Mouse (Mus musculus) Patski (cell line): ENCODE results near the gene Acer1. TPM values are rescaled to one million over a fixed set of nuclear protein-coding genes. Genes with fewer than 3 reads are reported as not detected.

Experiments
- ATAC-seq: fragments of 100-300 bp; one replicate; pipeline ENCODE4 v1.8.0; 2021
- CTCF ChIA-PET: fragments of 350-600 bp; sonication (Branson Sonifier 250); formaldehyde crosslinking; loops from one replicate; lab custom pipeline; 2022; ENCODE audit warnings: inconsistent platforms; lab: Charles Lee
- POLR2A ChIA-PET: fragments of 350-600 bp; sonication (Branson Sonifier 250); formaldehyde crosslinking; loops from one replicate; lab custom pipeline; 2022; ENCODE audit warnings: antibody characterized with exemption, inconsistent platforms; lab: Charles Lee
- DNase-seq: peaks from one replicate; pipeline ENCODE4 v3.0.0-alpha.2; 2011; ENCODE audit warnings: low read depth, low spot score
- H3K27me3 ChIP-seq: fragments of 371-371 bp; one replicate; pipeline ENCODE4 v1.5.1; 2021
- CTCF ChIP-seq: fragments of 100-300 bp; IDR thresholded peaks from one replicate; pipeline ENCODE4 v1.5.1; 2021
- in situ Hi-C: fragments of 300-500 bp; cut with MboI; formaldehyde crosslinking; loops from 3 replicates; pipeline ENCODE4 v1.11.1; 2018; ENCODE audit warnings: low pct_unique_long_range_greater_than_20kb, mixed read lengths
- polyA plus RNA-seq: library from polyadenylated mRNA; unstranded; gene quantifications from one replicate; pipeline ENCODE4 v1.2.3, GENCODE M21; 2021

Acer1 gene
- polyA plus RNA-seq, 1 experiment from 2014 or later: not detected

- in situ Hi-C loops: loop anchor here (10.0 kb wide), 1 partner anchor 345 kb away; no protein-coding TSS in a partner anchor
- POLR2A ChIA-PET: interaction anchor here (0.5 to 1.4 kb wide), 3 partner anchors 10 to 61 kb away, joined by 3 read pairs; no protein-coding TSS in a partner anchor
- ATAC-seq (peak; percentile 90), DNase-seq (no peak)
- no peaks in the 10 kb centered on the region for H3K27me3 ChIP-seq
- no peak for TF ChIP-seq CTCF
- CTCF ChIA-PET: interaction anchor here (1.0 to 2.4 kb wide), 3 partner anchors 14 to 179 kb away, joined by 3 to 10 read pairs (median 3); no protein-coding TSS in a partner anchor
Observed at GRCm38 (mm10) chr17:56989467-56990114, 7.7 kb upstream of the Acer1 start.

GRCm38 (mm10) chr17:56988921-56989430 lies 7.0 kb upstream of the Acer1 start:
- ATAC-seq: no peak
- CTCF ChIA-PET: interaction anchor here (1.0 to 2.4 kb wide), 3 partner anchors 14 to 178 kb away, joined by 3 to 10 read pairs (median 3); no protein-coding TSS in a partner anchor
- H3K27me3 ChIP-seq: no peaks in the 10 kb centered on the region

GRCm38 (mm10) chr17:56988441-56988840 lies 6.5 kb upstream of the Acer1 start:
- DNase-seq (no peak), ATAC-seq (no peak)
- POLR2A ChIA-PET: interaction anchor here (0.6 kb wide), 1 partner anchor 22 kb away, joined by 4 read pairs; no protein-coding TSS in a partner anchor
- in situ Hi-C loops: no loop called here
- no peak for TF ChIP-seq CTCF
- H3K27me3 ChIP-seq: no peaks in the 10 kb centered on the region
- CTCF ChIA-PET: no interaction called here

More at GRCm38 (mm10) chr17:56988921-56989430, 7.0 kb upstream of the Acer1 start:
- in situ Hi-C loops: no loop called here
- no peak for TF ChIP-seq CTCF
- no peak for DNase-seq
- POLR2A ChIA-PET: interaction anchor here (0.5 to 0.6 kb wide), 2 partner anchors 22 to 62 kb away, joined by 3 to 4 read pairs; no protein-coding TSS in a partner anchor

- CTCF ChIA-PET: interaction anchor here (1.4 kb wide), 1 partner anchor 11 kb away, joined by 3 read pairs; no protein-coding TSS in a partner anchor
- DNase-seq (no peak), ATAC-seq (no peak)
- H3K27me3 ChIP-seq: no peaks in the 10 kb centered on the region
- TF ChIP-seq CTCF: no peak
- POLR2A ChIA-PET: no interaction called here
- in situ Hi-C loops: no loop called here
Observed at GRCm38 (mm10) chr17:56986105-56986805, 4.3 kb upstream of the Acer1 start.

DNA sequence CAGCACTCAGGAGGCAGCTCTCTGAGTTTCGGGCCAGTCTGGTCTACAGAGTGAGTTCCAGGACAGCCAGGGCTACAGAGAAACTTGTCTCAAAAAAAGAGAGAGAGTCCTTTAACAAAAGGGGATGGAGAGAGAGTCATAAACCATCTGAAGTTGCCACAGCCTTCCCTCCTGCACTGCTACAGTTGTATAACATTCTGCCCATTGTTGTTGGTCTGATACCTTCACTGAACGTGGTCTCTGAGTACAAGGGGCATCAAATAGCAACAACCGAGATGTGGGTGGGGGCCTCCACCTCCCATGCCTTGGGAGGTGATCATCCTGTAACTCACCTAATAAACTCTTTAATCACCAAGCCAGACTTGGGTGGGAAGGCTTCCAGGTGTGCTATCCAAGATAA lies 3.7 kb upstream of the Acer1 start:
- in situ Hi-C loops: no loop called here
- CTCF ChIA-PET: no interaction called here
- H3K27me3 ChIP-seq: no peaks in the 10 kb centered on the region
- ATAC-seq (no peak), DNase-seq (no peak)
- no peak for TF ChIP-seq CTCF
- POLR2A ChIA-PET: no interaction called here

DNA sequence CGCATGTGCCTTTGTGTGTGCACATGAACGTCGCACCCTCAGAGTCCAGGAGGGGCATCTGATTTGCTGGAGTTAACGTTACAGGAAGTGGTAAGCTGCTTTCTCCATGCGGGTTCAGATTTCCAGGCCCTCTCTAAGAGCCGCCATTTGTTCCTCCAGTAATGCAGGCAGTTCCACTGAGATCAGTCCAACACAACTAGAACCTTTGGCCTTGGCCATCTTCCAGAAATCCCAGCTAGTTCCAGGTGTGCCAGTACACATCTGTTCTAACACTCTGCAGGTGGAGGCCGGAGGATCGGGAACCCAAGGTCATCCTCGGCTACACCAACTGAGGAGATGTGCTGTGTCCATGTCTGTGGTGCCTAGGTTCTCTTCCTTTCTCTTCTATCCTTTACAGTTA lies 3.0 kb upstream of the Acer1 start:
- ATAC-seq (no peak), DNase-seq (no peak)
- TF ChIP-seq CTCF: no peak
- no peaks in the 10 kb centered on the region for H3K27me3 ChIP-seq
- ChIA-PET POLR2A (no interaction called here), CTCF (no interaction called here)
- in situ Hi-C loops: no loop called here

- in situ Hi-C loops: no loop called here
- DNase-seq (no peak), ATAC-seq (no peak)
- no peak for TF ChIP-seq CTCF
- POLR2A ChIA-PET: no interaction called here
- CTCF ChIA-PET: no interaction called here
- H3K27me3 ChIP-seq: no peaks in the 10 kb centered on the region
Observed at GRCm38 (mm10) chr17:56981049-56981448, 877 bp downstream of the Acer1 start.

- TF ChIP-seq CTCF: no peak
- no peaks in the 10 kb centered on the region for H3K27me3 ChIP-seq
- in situ Hi-C loops: no loop called here
Observed at GRCm38 (mm10) chr17:56979524-56979923, 2.4 kb downstream of the Acer1 start.

GRCm38 (mm10) chr17:56976531-56977390 lies 5.2 kb downstream of the Acer1 start:
- in situ Hi-C loops: no loop called here
- POLR2A ChIA-PET: no interaction called here
- DNase-seq: no peak
- no peak for TF ChIP-seq CTCF
- H3K27me3 ChIP-seq: peaks cover 2% of the 10 kb centered on the region
- CTCF ChIA-PET: no interaction called here
- no peak for ATAC-seq

More at GRCm38 (mm10) chr17:56979524-56979923, 2.4 kb downstream of the Acer1 start:
- POLR2A ChIA-PET: interaction anchor here (0.9 kb wide), 1 partner anchor 11 kb away, joined by 3 read pairs; the partner anchor contains the start of gene Clpp
- ATAC-seq (no peak), DNase-seq (no peak)
- CTCF ChIA-PET: no interaction called here

DNA sequence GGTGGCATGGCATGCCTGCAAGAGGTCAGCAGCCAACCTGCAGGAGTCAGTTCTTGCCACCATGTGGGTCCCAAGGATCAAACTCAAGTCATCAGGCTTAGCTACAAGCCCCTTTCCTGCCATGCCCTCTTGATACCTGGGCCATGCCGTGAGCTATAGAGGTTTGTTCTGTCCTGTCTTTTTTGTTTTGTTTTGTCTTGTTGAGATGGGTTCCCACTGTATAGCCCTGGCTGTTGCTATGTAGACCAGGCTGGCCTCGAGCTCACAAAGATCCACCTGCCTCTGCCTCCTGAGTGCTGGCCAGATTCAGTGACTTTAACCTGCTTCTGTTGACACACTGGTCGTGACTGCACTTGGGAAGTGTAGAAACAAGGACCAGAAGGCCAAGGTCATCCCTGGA lies 6.5 kb downstream of the Acer1 start:
- CTCF ChIA-PET: interaction anchor here (1.0 to 1.1 kb wide), 2 partner anchors 12 to 14 kb away, joined by 3 read pairs; no protein-coding TSS in a partner anchor
- peaks cover 12% of the 10 kb centered on the region for H3K27me3 ChIP-seq
- no peak for TF ChIP-seq CTCF
- no peak for ATAC-seq
- DNase-seq: no peak
- POLR2A ChIA-PET: no interaction called here
- in situ Hi-C loops: no loop called here
